Mouse (Mus musculus) adrenal gland, postnatal 36 days (tissue): ENCODE data around the gene Fam166a. TPM values are rescaled to one million over a fixed set of nuclear protein-coding genes. Genes with fewer than 3 reads are reported as not detected.

Experiments
- total RNA-seq, 2 experiments: library from RNA; stranded (reverse); gene quantifications; 2 replicates each; pipeline ENCODE4 v1.2.3; 2021

Fam166a gene
- total RNA-seq, 2 experiments from 2014 or later = not detected

Other genes with a start within 250 kb of the Fam166a start
- gene Mrpl41, start 243.6 kb upstream of the Fam166a start, total RNA-seq = 100 to 1,000 TPM in 1 of 2 experiments, 10 to 100 TPM in 1; 90.9 to 115 TPM
- gene Pnpla7, start 242.7 kb upstream of the Fam166a start, total RNA-seq = 10 to 100 TPM; 38.5 to 66.3 TPM
- 10 to 100 TPM; 32.8 to 56.4 TPM for gene Nsmf, start 164.4 kb upstream of the Fam166a start, total RNA-seq
- gene Entpd8, start 138.4 kb upstream of the Fam166a start, total RNA-seq = not detected
- gene Noxa1, start 123.6 kb upstream of the Fam166a start, total RNA-seq = not detected
- 1 to 10 TPM; 2.1 to 2.3 TPM for gene Nrarp, start 38.0 kb upstream of the Fam166a start, total RNA-seq
- 10 to 100 TPM; 14.0 to 24.8 TPM for gene Tor4a, start 21.9 kb upstream of the Fam166a start, total RNA-seq
- 10 to 100 TPM; 54.8 to 57.2 TPM for gene Nelfb, start 7.3 kb upstream of the Fam166a start, total RNA-seq
- gene Stpg3, start 4.1 kb upstream of the Fam166a start, total RNA-seq = not detected
- gene Tubb4b, start 6.0 kb downstream of the Fam166a start, total RNA-seq = 100 to 1,000 TPM; 291 to 296 TPM
- gene Slc34a3, start 15.6 kb downstream of the Fam166a start, total RNA-seq = not detected
- gene Rnf224, start 18.0 kb downstream of the Fam166a start, total RNA-seq = not detected
- gene Rnf208, start 23.5 kb downstream of the Fam166a start, total RNA-seq = 1 to 10 TPM; 5.8 TPM
- gene Cysrt1, start 23.7 kb downstream of the Fam166a start, total RNA-seq = not detected
- gene AL732309.1, start 28.1 kb downstream of the Fam166a start, total RNA-seq = 1 to 10 TPM; 4.1 to 4.8 TPM
- 10 to 100 TPM; 22.6 to 38.8 TPM for gene Tmem203, start 36.7 kb downstream of the Fam166a start, total RNA-seq
- 1 to 10 TPM; 8.7 to 9.2 TPM for gene Tprn, start 43.9 kb downstream of the Fam166a start, total RNA-seq
- 10 to 100 TPM; 43.8 to 45.1 TPM for gene Ssna1, start 53.7 kb downstream of the Fam166a start, total RNA-seq
- gene Anapc2, start 53.7 kb downstream of the Fam166a start, total RNA-seq = 10 to 100 TPM; 76.5 to 81.3 TPM
- gene Tmem210, start 69.4 kb downstream of the Fam166a start, total RNA-seq = not detected
- not detected for gene Lrrc26, start 71.2 kb downstream of the Fam166a start, total RNA-seq
- gene Grin1, start 100.4 kb downstream of the Fam166a start, total RNA-seq = 1 to 10 TPM; 6.3 to 7.6 TPM
- gene Man1b1, start 113.6 kb downstream of the Fam166a start, total RNA-seq = 10 to 100 TPM; 53.1 to 59.2 TPM
- gene Dpp7, start 137.6 kb downstream of the Fam166a start, total RNA-seq = 10 to 100 TPM; 29.9 to 31.8 TPM
- gene Uap1l1, start 146.9 kb downstream of the Fam166a start, total RNA-seq = 10 to 100 TPM; 20.0 to 23.1 TPM
- under 1 TPM; 0.43 to 0.95 TPM for gene Sapcd2, start 153.6 kb downstream of the Fam166a start, total RNA-seq
- gene Entpd2, start 177.1 kb downstream of the Fam166a start, total RNA-seq = 1 to 10 TPM; 5.0 to 7.8 TPM
- 100 to 1,000 TPM; 117 to 140 TPM for gene Npdc1, start 180.6 kb downstream of the Fam166a start, total RNA-seq
- not detected for gene Fut7, start 204.5 kb downstream of the Fam166a start, total RNA-seq
- 10 to 100 TPM; 29.7 to 36.4 TPM for gene Abca2, start 210.0 kb downstream of the Fam166a start, total RNA-seq
- gene Clic3, start 238.1 kb downstream of the Fam166a start, total RNA-seq = not detected
- 10 to 100 TPM; 32.3 to 34.2 TPM for gene Paxx, start 242.3 kb downstream of the Fam166a start, total RNA-seq